Mouse (Mus musculus): ENCODE data around the gene Tnfaip8l2. TPM values are rescaled to one million over a fixed set of nuclear protein-coding genes. Genes with fewer than 3 reads are reported as not detected.
"Not testable (repeated sequence)": the region's sequence is repeated elsewhere in the genome, so short reads cannot be mapped to it uniquely, and the experiment has no call there.

Tnfaip8l2 gene
- polyA plus RNA-seq, 1 experiment from 2014 or later, result 0.63 TPM

GRCm38 (mm10) chr3:95124972-95125371, 17.2 kb downstream of the Tnfaip8l2 start:
- no peak for ATAC-seq
- DNase-seq (ENCODE audit: low read depth, low spot score), result no peak
- in situ Hi-C loops (cut with MboI; ENCODE audit: low pct_unique_long_range_greater_than_20kb), result no loop called here
- H3K27me3 ChIP-seq, result no peaks in the 10 kb centered on the region
- CTCF ChIA-PET, result interaction anchor here (0.9 to 1.2 kb wide), 3 partner anchors 10 to 72 kb away, joined by 3 to 5 read pairs (median 3); no protein-coding TSS in a partner anchor
- no peak for TF ChIP-seq CTCF (IDR thresholded peaks at IDR 0.05)
- POLR2A ChIA-PET, result no interaction called here

GRCm38 (mm10) chr3:95124246-95124645, 17.9 kb downstream of the Tnfaip8l2 start, which contains the start of gene Tmod4:
TSS of gene Tmod4 (plus strand) at chr3:95124476.
- no peak for DNase-seq (ENCODE audit: low read depth, low spot score)
- in situ Hi-C loops (cut with MboI; ENCODE audit: low pct_unique_long_range_greater_than_20kb), result no loop called here
- TF ChIP-seq CTCF (IDR thresholded peaks at IDR 0.05), result no peak
- ChIA-PET CTCF (interaction anchor here (0.9 to 1.2 kb wide), 4 partner anchors 9 to 73 kb away, joined by 3 to 5 read pairs (median 3); no protein-coding TSS in a partner anchor), POLR2A (no interaction called here)
- peak; percentile 33 for ATAC-seq
- H3K27me3 ChIP-seq, result no peaks in the 10 kb centered on the region

- POLR2A ChIA-PET, result no interaction called here
- no peak for DNase-seq (ENCODE audit: low read depth, low spot score)
- in situ Hi-C loops (cut with MboI; ENCODE audit: low pct_unique_long_range_greater_than_20kb), result no loop called here
Observed at GRCm38 (mm10) chr3:95121580-95121979, 20.6 kb downstream of the Tnfaip8l2 start.

GRCm38 (mm10) chr3:95117751-95118150, 24.4 kb downstream of the Tnfaip8l2 start:
- no peak for TF ChIP-seq CTCF (IDR thresholded peaks at IDR 0.05)
- ChIA-PET POLR2A (interaction anchor here (0.5 to 4.1 kb wide), 4 partner anchors 10 to 104 kb away, joined by 3 to 18 read pairs (median 4); no protein-coding TSS in a partner anchor), CTCF (interaction anchor here (0.9 to 1.6 kb wide), 6 partner anchors 9 to 91 kb away, joined by 3 to 7 read pairs (median 3); no protein-coding TSS in a partner anchor)
- in situ Hi-C loops (cut with MboI; ENCODE audit: low pct_unique_long_range_greater_than_20kb), result no loop called here
- DNase-seq (ENCODE audit: low read depth, low spot score) (peak; percentile 65), ATAC-seq (peak; percentile 70)
- H3K27me3 ChIP-seq, result no peaks in the 10 kb centered on the region

More at GRCm38 (mm10) chr3:95121580-95121979, 20.6 kb downstream of the Tnfaip8l2 start:
- H3K27me3 ChIP-seq, result no peaks in the 10 kb centered on the region
- no peak for ATAC-seq
- no peak for TF ChIP-seq CTCF (IDR thresholded peaks at IDR 0.05)
- CTCF ChIA-PET, result interaction anchor here (1.4 kb wide), 1 partner anchor 9 kb away, joined by 4 read pairs; no protein-coding TSS in a partner anchor

- POLR2A ChIA-PET, result interaction anchor here (0.8 kb wide), 1 partner anchor 20 kb away, joined by 3 read pairs; no protein-coding TSS in a partner anchor
Observed at GRCm38 (mm10) chr3:95112760-95113159, 29.4 kb downstream of the Tnfaip8l2 start.

GRCm38 (mm10) chr3:95110911-95111726, 31.0 kb downstream of the Tnfaip8l2 start, which contains the start of gene Vps72:
TSS of gene Vps72 (plus strand) at chr3:95111022.
- DNase-seq (ENCODE audit: low read depth, low spot score), result peak; percentile 84
- ATAC-seq, result peak; percentile 66
- POLR2A ChIA-PET, result interaction anchor here (0.7 to 1.1 kb wide), 2 partner anchors 51 to 207 kb away, joined by 3 read pairs; no protein-coding TSS in a partner anchor
- CTCF ChIA-PET, result interaction anchor here (1.1 to 7.9 kb wide), 4 partner anchors 45 to 96 kb away, joined by 3 to 67 read pairs (median 4); partner anchors contain the start of gene Zfp687
- TF ChIP-seq CTCF (IDR thresholded peaks at IDR 0.05), result no peak
- in situ Hi-C loops (cut with MboI; ENCODE audit: low pct_unique_long_range_greater_than_20kb), result no loop called here
- no peaks in the 10 kb centered on the region for H3K27me3 ChIP-seq

More at GRCm38 (mm10) chr3:95112760-95113159, 29.4 kb downstream of the Tnfaip8l2 start:
- CTCF ChIA-PET, result interaction anchor here (0.7 to 1.6 kb wide), 4 partner anchors 8 to 59 kb away, joined by 3 to 4 read pairs (median 3); no protein-coding TSS in a partner anchor
- no peak for TF ChIP-seq CTCF (IDR thresholded peaks at IDR 0.05)
- in situ Hi-C loops (cut with MboI; ENCODE audit: low pct_unique_long_range_greater_than_20kb), result no loop called here
- no peaks in the 10 kb centered on the region for H3K27me3 ChIP-seq
- no peak for ATAC-seq
- DNase-seq (ENCODE audit: low read depth, low spot score), result no peak

- no peak for TF ChIP-seq CTCF (IDR thresholded peaks at IDR 0.05)
- in situ Hi-C loops (cut with MboI; ENCODE audit: low pct_unique_long_range_greater_than_20kb), result no loop called here
- DNase-seq (ENCODE audit: low read depth, low spot score) (no peak), ATAC-seq (no peak)
- no peaks in the 10 kb centered on the region for H3K27me3 ChIP-seq
- POLR2A ChIA-PET, result interaction anchor here (0.6 to 1.2 kb wide), 3 partner anchors 15 to 67 kb away, joined by 4 to 5 read pairs (median 4); no protein-coding TSS in a partner anchor
- CTCF ChIA-PET, result interaction anchor here (1.2 to 7.9 kb wide), 7 partner anchors 20 to 68 kb away, joined by 3 to 67 read pairs (median 4); partner anchors contain the start of gene Psmd4
Observed at GRCm38 (mm10) chr3:95107898-95108297, 34.3 kb downstream of the Tnfaip8l2 start.

GRCm38 (mm10) chr3:95107308-95107707, 34.9 kb downstream of the Tnfaip8l2 start:
- ChIA-PET CTCF (interaction anchor here (0.6 to 7.9 kb wide), 9 partner anchors 19 to 962 kb away, joined by 3 to 67 read pairs (median 4); partner anchors contain the start of gene Psmd4), POLR2A (interaction anchor here (0.6 to 1.5 kb wide), 8 partner anchors 20 to 117 kb away, joined by 3 to 5 read pairs (median 3); no protein-coding TSS in a partner anchor)
- in situ Hi-C loops (cut with MboI; ENCODE audit: low pct_unique_long_range_greater_than_20kb); H3K27me3 ChIP-seq; ATAC-seq; DNase-seq (ENCODE audit: low read depth, low spot score): not testable (repeated sequence)

GRCm38 (mm10) chr3:95106338-95107117, 35.6 kb downstream of the Tnfaip8l2 start, which contains the start of gene Pip5k1a:
TSS of gene Pip5k1a (minus strand) at chr3:95106930.
- DNase-seq (ENCODE audit: low read depth, low spot score), result peak; percentile 100
- CTCF ChIA-PET, result interaction anchor here (0.6 to 7.9 kb wide), 12 partner anchors 9 to 963 kb away, joined by 3 to 67 read pairs (median 4); partner anchors contain the start of gene Psmd4
- no peak for TF ChIP-seq CTCF (IDR thresholded peaks at IDR 0.05)
- POLR2A ChIA-PET, result interaction anchor here (0.7 to 1.5 kb wide), 8 partner anchors 21 to 126 kb away, joined by 3 to 5 read pairs (median 3); no protein-coding TSS in a partner anchor
- in situ Hi-C loops (cut with MboI; ENCODE audit: low pct_unique_long_range_greater_than_20kb), result no loop called here
- H3K27me3 ChIP-seq, result no peaks in the 10 kb centered on the region
- ATAC-seq, result peak; percentile 45

All from Patski (cell line).